Mouse (Mus musculus) G1E (cell line): ENCODE measurements around the gene Tbc1d5. TPM values are rescaled to one million over a fixed set of nuclear protein-coding genes. Genes with fewer than 3 reads are reported as not detected.

ENCODE experiments used
- ATAC-seq: 2 replicates; pipeline ENCODE4 v1.8.0; 2016; ENCODE audit warnings: mild to moderate bottlenecking; ENCODE audit not compliant: insufficient number of reproducible peaks, poor library complexity, low FRiP score, severe bottlenecking; ENCODE audit errors: extremely low read depth
- DNase-seq: peaks from one replicate; pipeline ENCODE4 v3.0.0; 2012; ENCODE audit warnings: low spot score
- H3K27me3 ChIP-seq: 2 replicates; pipeline ENCODE4 v1.6.1; 2012; ENCODE audit warnings: mild to moderate bottlenecking, low read length, inconsistent platforms; ENCODE audit not compliant: insufficient read depth
- H3K36me3 ChIP-seq: replicated peaks from 2 replicates; pipeline ENCODE3; 2012; ENCODE audit warnings: mild to moderate bottlenecking, inconsistent platforms
- H3K4me1 ChIP-seq: 2 replicates; pipeline ENCODE4 v1.6.1; 2012; ENCODE audit warnings: low read depth, low read length, inconsistent platforms, mixed read lengths; ENCODE audit not compliant: insufficient read depth
- H3K4me3 ChIP-seq: 2 replicates; pipeline ENCODE4 v1.5.1; 2012; ENCODE audit warnings: low read depth, mild to moderate bottlenecking, inconsistent platforms, low read length, moderate library complexity, mixed read lengths
- H3K9me3 ChIP-seq: replicated peaks from 2 replicates; pipeline ENCODE4 v1.6.1; 2012; ENCODE audit warnings: inconsistent platforms
- CTCF ChIP-seq: IDR thresholded peaks from 2 replicates; pipeline ENCODE4 v1.5.1; 2012; ENCODE audit warnings: low read depth, low read length, inconsistent platforms, mixed read lengths
- GATA1 ChIP-seq: IDR thresholded peaks from 2 replicates; pipeline ENCODE4 v1.6.1; 2012; ENCODE audit warnings: borderline replicate concordance, low read length, inconsistent platforms, mixed read lengths
- GATA2 ChIP-seq: IDR thresholded peaks from 2 replicates; pipeline ENCODE4 v1.6.1; 2012; ENCODE audit warnings: low read depth, low read length, inconsistent platforms, borderline replicate concordance
- POLR2AphosphoS5 ChIP-seq: IDR thresholded peaks from 2 replicates; pipeline ENCODE4 v1.6.1; 2012; ENCODE audit warnings: low read depth, low read length, inconsistent platforms; ENCODE audit not compliant: insufficient replicate concordance
- TAL1 ChIP-seq: conservative IDR thresholded peaks from 2 replicates; pipeline ENCODE4 v1.6.1; 2012; ENCODE audit warnings: low read depth, low read length, inconsistent platforms, mixed read lengths
- polyA plus RNA-seq: library from polyadenylated mRNA; stranded (reverse); fragments of >175 nt; gene quantifications from 2 replicates; pipeline ENCODE4 v1.2.3, GENCODE M21; 2012
- total RNA-seq, 2 experiments: library from RNA; stranded (forward) in 1 of 2; stranded (reverse) in 1 of 2; fragments of 200-1000 nt in 1 of 2; fragments of >200 nt in 1 of 2; fragmentation: Nextera tagmentation in 1 of 2; gene quantifications; 2 replicates each; pipeline ENCODE4 v1.2.3; 2014 to 2017

The Tbc1d5 gene
- total and polyA plus RNA-seq, 3 experiments = 11.8 to 64.6 (median 21.5) TPM

DNA sequence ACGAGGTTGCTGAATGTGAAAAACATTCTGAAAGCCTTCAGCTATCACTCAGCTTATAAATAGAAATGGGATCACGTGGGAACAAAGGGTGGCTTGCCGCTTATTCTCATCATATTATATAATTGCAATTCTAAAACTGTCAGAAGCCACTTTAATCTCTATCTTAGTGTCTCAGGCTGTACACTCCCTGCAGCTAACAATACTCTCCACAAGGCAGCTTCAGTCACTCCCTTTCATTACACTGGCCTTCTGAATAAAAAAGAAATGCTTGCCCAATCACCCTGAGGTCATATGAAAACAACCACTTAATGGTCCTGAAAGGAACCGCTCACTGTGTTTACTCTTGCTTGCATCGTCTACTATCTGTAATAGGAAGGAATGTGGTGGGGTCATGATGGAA is 418.1 kb downstream of the Tbc1d5 start:
- Histone ChIP-seq H3K36me3 (peaks cover 31% of the 10 kb centered on the region), H3K4me1 (no peaks in the 10 kb centered on the region), H3K4me3 (no peak overlapping the region), H3K9me3 (no peaks in the 10 kb centered on the region), H3K27me3 (no peaks in the 10 kb centered on the region)
- ATAC-seq = no peak
- no peak for DNase-seq
- TF ChIP-seq GATA1 (no peak), CTCF (no peak), TAL1 (no peak), POLR2AphosphoS5 (no peak), GATA2 (no peak)

DNA sequence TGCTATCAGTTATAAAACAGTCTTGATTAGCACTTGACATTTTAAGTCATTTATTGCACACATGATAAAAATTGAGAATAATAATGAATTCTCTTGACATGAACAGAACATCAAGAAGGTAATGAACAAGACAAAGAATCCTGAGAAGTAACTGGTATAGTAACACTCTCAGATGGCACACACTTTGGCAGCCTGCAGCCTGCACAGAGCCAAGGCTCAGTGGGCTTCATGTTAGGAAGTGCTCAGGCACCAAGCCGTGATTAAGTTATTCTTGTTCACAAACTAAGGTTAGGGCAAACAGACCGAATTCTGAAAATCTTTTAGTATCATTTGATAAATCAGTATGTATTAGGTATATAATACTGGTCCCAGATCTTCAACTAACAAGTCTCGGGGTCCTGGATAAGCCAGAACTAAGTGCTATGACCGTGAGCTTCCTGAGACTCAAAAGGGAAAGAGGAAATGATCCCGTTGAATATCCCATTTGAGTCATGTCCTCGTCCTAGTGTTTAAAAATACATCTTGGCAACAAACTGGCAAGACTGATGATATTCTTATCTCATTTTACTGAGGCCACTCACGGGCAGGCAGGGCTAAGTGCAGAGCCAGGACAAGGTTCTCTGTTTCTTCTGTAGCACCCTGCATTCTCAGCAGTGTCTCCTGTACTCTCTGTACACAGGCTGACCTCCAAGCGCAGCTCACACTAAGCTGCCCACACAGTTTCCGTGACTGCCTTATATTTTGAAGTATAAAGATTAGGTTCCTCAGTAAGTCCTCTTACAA is 425.6 kb downstream of the Tbc1d5 start:
- ATAC-seq (no peak), DNase-seq (no peak)
- TF ChIP-seq GATA2 (no peak), TAL1 (no peak), CTCF (no peak), POLR2AphosphoS5 (no peak), GATA1 (no peak)

DNA sequence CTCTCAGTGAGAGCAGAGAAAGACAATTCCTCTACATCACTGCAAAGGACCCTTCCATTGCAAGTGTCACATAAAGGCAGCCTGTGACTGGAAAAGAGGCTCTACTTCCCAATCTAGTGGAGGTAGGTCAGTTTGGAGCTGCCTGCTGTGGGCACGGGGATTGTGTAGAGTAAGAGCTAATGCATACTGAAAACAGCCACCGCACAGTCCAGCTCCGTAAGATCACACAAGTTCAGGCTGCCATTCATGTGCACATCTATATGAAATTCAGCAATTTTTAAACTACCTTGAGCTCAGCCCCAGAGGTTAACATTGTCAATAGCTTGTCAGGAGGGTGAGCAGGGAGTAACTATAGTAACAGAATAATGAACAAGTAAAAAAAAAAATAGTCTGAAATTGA is 426.4 kb downstream of the Tbc1d5 start:
- H3K27me3 ChIP-seq = no peaks in the 10 kb centered on the region
- TF ChIP-seq POLR2AphosphoS5 (no peak), TAL1 (no peak), GATA1 (no peak), CTCF (no peak)
- DNase-seq (no peak), ATAC-seq (no peak)
- H3K36me3 ChIP-seq = peaks cover 36% of the 10 kb centered on the region
- no peaks in the 10 kb centered on the region for H3K9me3 ChIP-seq
- H3K4me3 ChIP-seq = no peak overlapping the region
- no peaks in the 10 kb centered on the region for H3K4me1 ChIP-seq

More for the DNA sequence above, 425.6 kb downstream of the Tbc1d5 start:
- no peaks in the 10 kb centered on the region for H3K9me3 ChIP-seq
- no peaks in the 10 kb centered on the region for H3K27me3 ChIP-seq
- peaks cover 36% of the 10 kb centered on the region for H3K36me3 ChIP-seq
- no peaks in the 10 kb centered on the region for H3K4me1 ChIP-seq
- no peak overlapping the region for H3K4me3 ChIP-seq

DNA sequence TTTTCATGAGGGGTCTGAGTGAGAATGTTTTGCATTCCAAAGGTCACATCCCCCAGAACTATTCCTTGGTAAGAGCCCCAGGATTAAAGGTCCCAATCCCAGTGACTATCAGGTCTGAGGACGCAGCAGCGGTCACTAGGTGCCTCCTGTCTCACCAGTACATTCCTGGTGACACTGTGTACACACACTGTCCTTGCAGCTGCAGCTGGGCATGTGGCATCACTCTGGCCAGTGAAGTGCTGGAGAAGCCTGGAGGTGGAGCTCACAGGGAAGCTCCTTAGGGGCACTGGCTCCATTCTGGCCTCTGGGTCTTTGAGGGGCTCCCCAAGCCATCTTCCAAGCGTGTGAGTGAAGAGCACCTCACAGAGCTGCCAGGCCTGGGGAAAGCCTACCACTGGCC is 427.2 kb downstream of the Tbc1d5 start:
- TF ChIP-seq GATA1 (no peak), CTCF (no peak), GATA2 (no peak), POLR2AphosphoS5 (no peak)
- no peaks in the 10 kb centered on the region for H3K27me3 ChIP-seq
- H3K4me3 ChIP-seq = no peak overlapping the region
- H3K9me3 ChIP-seq = no peaks in the 10 kb centered on the region
- H3K36me3 ChIP-seq = peaks cover 32% of the 10 kb centered on the region
- DNase-seq (no peak), ATAC-seq (no peak)
- H3K4me1 ChIP-seq = no peaks in the 10 kb centered on the region

DNA sequence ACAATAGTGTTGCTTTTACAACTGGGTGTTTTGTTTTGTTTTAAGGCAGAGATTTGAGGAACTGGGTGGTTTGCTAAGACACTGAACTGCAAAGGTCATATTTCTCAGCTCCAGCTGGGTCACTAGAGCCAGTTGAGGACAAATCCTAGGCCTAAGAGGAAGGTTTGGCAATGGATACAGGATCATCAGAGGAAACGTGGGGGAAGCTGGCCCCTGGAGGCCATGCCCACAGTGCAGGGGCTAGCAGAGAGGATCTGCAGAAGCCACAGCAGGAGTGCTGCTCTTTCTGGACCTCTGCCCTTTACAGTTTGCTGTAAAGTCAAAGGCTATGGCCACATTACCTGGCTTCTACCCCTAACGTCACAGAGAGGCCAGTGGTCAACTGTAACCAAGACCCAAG is 428.3 kb downstream of the Tbc1d5 start:
- Histone ChIP-seq H3K36me3 (peaks cover 25% of the 10 kb centered on the region), H3K4me3 (no peak overlapping the region), H3K4me1 (no peaks in the 10 kb centered on the region), H3K9me3 (no peaks in the 10 kb centered on the region), H3K27me3 (no peaks in the 10 kb centered on the region)
- DNase-seq = no peak
- ATAC-seq = no peak
- TF ChIP-seq TAL1 (no peak), CTCF (no peak), GATA2 (no peak), GATA1 (no peak), POLR2AphosphoS5 (no peak)

DNA sequence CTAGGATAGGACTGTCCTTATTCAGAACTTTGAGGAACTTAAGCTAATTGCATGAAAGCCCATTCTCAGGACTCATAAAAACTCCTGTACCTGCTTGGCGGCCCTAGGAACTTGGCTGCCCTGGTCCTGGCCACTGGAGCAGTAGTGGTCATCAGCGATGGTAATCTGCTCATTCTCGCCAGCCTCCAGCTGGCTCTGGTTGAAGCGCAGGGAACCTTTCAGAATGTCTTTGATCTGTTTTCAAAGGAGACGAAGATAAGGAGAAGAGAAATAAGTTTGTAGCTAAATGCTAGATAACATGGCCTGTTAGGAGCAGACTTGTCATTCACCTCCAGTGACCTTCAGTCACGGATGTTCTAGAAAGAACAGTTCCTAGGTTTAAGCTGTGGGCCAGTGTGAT is 437.8 kb downstream of the Tbc1d5 start:
- ATAC-seq (no peak), DNase-seq (no peak)
- H3K27me3 ChIP-seq = no peaks in the 10 kb centered on the region
- TF ChIP-seq CTCF (no peak), GATA1 (no peak), POLR2AphosphoS5 (no peak), TAL1 (no peak), GATA2 (no peak)
- H3K4me3 ChIP-seq = no peak overlapping the region
- H3K36me3 ChIP-seq = peaks cover 34% of the 10 kb centered on the region
- no peaks in the 10 kb centered on the region for H3K9me3 ChIP-seq
- peaks cover 5% of the 10 kb centered on the region; the same call in 1 of the 2 replicates for H3K4me1 ChIP-seq

DNA sequence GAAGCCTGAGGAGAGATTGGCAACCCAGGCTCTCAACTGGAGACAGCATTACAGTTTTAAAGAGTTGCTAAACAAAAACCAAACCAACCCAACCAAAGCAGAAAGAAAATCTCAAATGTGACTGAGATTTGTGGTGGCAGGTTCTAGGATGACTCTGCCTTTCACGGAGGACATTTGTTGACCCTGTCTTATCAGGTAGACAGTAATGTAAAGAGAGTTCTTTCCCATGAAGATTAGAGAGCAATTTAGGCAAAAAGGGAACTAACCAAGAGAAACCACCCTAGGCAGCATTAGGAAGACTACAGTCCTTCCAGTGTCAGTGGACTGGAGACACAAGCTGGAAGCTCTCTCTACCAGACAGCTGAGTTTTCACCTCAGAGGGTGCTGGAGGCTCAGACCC is 438.3 kb downstream of the Tbc1d5 start:
- H3K36me3 ChIP-seq = peaks cover 40% of the 10 kb centered on the region
- H3K4me1 ChIP-seq = peaks cover 5% of the 10 kb centered on the region; the same call in 1 of the 2 replicates
- DNase-seq (no peak), ATAC-seq (peak; percentile 60)
- TF ChIP-seq GATA2 (no peak), TAL1 (no peak), POLR2AphosphoS5 (no peak), CTCF (no peak)
- no peaks in the 10 kb centered on the region for H3K9me3 ChIP-seq
- no peak overlapping the region for H3K4me3 ChIP-seq
- no peaks in the 10 kb centered on the region for H3K27me3 ChIP-seq
